9 mouse cellular contexts compared by ENCODE assay signal in genomic region chr4:100009211-100009678, GRCm38 (mm10).
A peak's percentile ranks its signal among the peaks of the same experiment; 100 is the strongest.
DNase-seq lines count a peak whose midpoint lies in the region; ATAC-seq lines count a peak whose summit lies in the region.
"Had no signal": no experiment of that assay in that cellular context is flagged by ENCODE, and none has a peak within 500 bp of the region (broad histone marks: within the 10 kb centered on the region; RNA-seq: fewer than 3 reads in every experiment).

No protein-coding gene starts in this region.

- no peaks in the 10 kb centered on the region for H3K27me3 ChIP-seq in midbrain, embryonic 10.5 days (ENCODE audit: low read depth, poor library complexity, severe bottlenecking)
- H3K27me3 ChIP-seq in midbrain, embryonic 13.5 days, result no peaks in the 10 kb centered on the region

- no peaks in the 10 kb centered on the region for H3K9me3 ChIP-seq in midbrain, embryonic 10.5 days (replicated peaks)
- no peaks in the 10 kb centered on the region for H3K9me3 ChIP-seq in midbrain, embryonic 13.5 days
- H3K9me3 ChIP-seq: limb, embryonic 13.5 days had no signal

- H3K4me2 ChIP-seq in midbrain, embryonic 13.5 days (replicated peaks), result no peak overlapping the region
- H3K4me2 ChIP-seq: limb, embryonic 13.5 days had no signal

- H3K4me1 ChIP-seq in midbrain, embryonic 10.5 days, result peaks cover 12% of the 10 kb centered on the region
- H3K4me1 ChIP-seq in midbrain, embryonic 13.5 days (replicated peaks), result peaks cover 12% of the 10 kb centered on the region

- H3K9ac ChIP-seq in midbrain, embryonic 13.5 days (replicated peaks), result no peak overlapping the region
- H3K9ac ChIP-seq: limb, embryonic 13.5 days had no signal

- no peaks in the 10 kb centered on the region for H3K36me3 ChIP-seq in midbrain, embryonic 10.5 days
- H3K36me3 ChIP-seq in midbrain, embryonic 13.5 days, result no peaks in the 10 kb centered on the region
- H3K36me3 ChIP-seq: limb, embryonic 13.5 days had no signal

- H3K4me3 ChIP-seq in midbrain, embryonic 10.5 days, result no peak overlapping the region
- no peak overlapping the region for H3K4me3 ChIP-seq in midbrain, embryonic 13.5 days (replicated peaks)
- H3K4me3 ChIP-seq: limb, embryonic 13.5 days had no signal

- H3K27ac ChIP-seq in midbrain, embryonic 10.5 days (replicated peaks), result 0 out of 2 replicates have a peak overlapping the region, but pooled peaks have one; percentile 33
- H3K27ac ChIP-seq in midbrain, embryonic 13.5 days, result no peak overlapping the region
- H3K27ac ChIP-seq: limb, embryonic 13.5 days had no signal

- peak; percentile 10 for DNase-seq in cerebellum, adult 9-11 months
- DNase-seq in cerebellum, postnatal 36 days, result no peak
- DNase-seq in midbrain, embryonic 10.5 days (ENCODE audit: low spot score), result no peak
- DNase-seq in kidney, postnatal 4 days, result peak; percentile 22 to 45
- DNase-seq in urinary bladder, postnatal 14 days (ENCODE audit: low spot score), result no peak

- no peak for ATAC-seq in midbrain, embryonic 13.5 days
- no peak for ATAC-seq in megakaryocyte progenitor cell, adult 5-6 weeks (replicated peaks; ENCODE audit: poor library complexity)
- ATAC-seq in cerebellum, adult (ENCODE audit: insufficient number of reproducible peaks, low FRiP score, low TSS enrichment), result no peak

- WGBS in midbrain, embryonic 10.5 days, result 66% methylated on average over 8 of the region's 8 CpGs
- WGBS in midbrain, embryonic 13.5 days, result 63% methylated on average over 8 of the region's 8 CpGs

Comparison
In these comparisons a context has a peak if more than half of its experiments do, and no peak if none do; other contexts are left out.
1. DNase-seq: peak in cerebellum, adult 9-11 months (single experiment) and kidney, postnatal 4 days (2 of 2); none in cerebellum, postnatal 36 days (0 of 2), midbrain, embryonic 10.5 days (single experiment) and urinary bladder, postnatal 14 days (single experiment).